Mouse (Mus musculus) monocyte, adult 2 months (primary cell): ENCODE data around the gene Fat3.

Source experiments
- DNase-seq, 2 experiments: peaks; one replicate each; pipeline ENCODE4 v3.0.0; 2022; ENCODE audit warnings: low spot score in 2 of 2, low read depth in 1 of 2

The Fat3 gene

DNA sequence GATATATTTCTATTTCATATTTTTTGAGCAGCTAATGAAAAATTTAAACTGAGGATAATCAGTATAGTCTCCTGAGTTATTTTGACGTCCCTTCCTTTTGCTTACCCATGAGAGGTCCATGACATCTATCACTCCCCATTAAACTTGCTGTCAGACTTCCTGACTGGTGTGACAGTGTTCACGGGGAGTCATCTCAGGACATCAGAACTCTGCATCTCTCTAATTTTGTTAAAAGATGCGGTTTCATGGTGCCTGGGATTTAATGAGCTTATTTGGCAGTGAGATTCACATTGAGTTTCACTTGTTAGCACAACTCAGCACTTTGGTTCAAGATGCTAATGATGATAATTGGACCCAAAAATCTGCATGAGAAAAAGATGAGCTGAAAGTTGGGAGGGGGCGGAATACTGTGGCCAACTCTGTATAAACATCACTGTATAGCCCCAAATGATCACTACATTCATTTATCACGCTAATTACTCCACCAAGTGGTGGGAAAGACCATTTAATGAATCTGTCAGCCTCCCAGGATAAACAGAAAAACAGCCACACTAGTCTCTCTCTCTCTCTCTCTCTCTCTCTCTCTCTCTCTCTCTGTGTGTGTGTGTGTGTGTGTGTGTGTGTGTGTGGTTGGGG is 545.8 kb downstream of the Fat3 start:
- no peak for DNase-seq

DNA sequence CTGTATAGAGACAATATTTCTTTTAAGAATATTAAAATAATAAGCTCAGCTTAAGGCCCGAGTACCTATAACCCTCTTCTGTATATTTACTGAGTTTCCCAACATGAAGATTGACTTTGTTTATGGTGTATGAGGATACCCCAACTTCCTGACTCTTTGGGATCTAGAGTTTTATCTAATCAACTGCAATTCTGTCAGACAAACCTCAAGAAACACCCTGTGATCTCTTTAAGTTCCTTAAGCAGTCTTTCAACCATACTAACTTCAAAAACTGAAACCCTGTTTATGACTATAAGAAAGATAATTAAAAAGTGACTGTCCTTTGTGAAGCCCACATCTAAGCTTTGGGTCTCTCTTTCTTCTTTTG is 546.8 kb downstream of the Fat3 start:
- no peak for DNase-seq

DNA sequence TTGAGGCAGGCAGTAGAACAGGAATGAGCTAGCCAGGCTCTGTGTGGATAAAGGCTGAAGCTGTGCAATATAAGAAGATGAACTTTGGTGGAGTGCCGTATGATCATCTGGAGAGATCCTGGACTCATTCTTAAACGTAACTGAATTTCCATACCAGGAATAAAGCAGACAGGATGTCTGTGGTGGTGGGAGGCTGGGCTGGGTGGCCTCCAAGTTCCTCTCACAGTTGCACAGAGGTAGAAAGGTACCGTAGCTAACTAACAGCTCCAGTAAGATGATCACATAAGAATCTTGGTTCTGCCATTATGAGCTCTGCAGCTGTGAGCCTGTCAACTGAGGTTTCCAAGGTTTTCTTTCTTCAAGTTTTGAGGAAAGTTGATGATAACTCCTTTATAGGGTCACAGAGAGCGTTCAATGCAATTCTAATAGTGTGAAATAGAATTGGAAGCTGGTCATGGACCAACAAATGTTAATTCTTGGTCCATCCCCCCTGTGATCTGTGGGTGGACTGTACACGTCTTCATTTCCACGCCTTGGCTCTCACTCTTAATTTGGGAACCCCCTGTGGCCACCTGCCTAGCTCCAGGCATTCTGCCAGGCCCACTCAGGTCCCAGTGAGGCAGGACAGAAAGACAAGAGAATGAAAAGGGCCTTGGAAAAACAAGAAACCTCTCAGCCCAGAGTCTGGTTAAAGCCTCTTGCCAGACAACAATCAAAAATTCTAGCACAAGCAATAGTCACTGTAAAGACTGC is 547.3 kb downstream of the Fat3 start:
- DNase-seq, result no peak

DNA sequence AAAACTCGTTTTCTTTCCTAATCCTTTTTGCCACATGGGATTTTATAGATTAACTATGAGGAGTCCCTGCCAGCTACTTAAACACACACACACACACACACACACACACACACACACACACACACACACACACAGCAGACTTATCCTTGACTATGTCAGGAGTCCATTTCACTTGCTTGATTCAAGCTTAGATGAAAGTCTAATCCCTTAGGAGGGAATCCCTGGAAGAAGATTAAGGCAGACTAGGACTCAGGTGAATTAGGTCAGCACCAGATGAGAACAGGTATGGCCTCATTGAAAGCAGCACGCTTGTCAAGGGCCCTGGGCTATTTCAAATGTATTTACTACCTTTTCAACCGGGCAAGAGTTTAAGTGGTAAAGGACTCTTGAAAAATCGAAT is 553.0 kb downstream of the Fat3 start:
- no peak for DNase-seq

DNA sequence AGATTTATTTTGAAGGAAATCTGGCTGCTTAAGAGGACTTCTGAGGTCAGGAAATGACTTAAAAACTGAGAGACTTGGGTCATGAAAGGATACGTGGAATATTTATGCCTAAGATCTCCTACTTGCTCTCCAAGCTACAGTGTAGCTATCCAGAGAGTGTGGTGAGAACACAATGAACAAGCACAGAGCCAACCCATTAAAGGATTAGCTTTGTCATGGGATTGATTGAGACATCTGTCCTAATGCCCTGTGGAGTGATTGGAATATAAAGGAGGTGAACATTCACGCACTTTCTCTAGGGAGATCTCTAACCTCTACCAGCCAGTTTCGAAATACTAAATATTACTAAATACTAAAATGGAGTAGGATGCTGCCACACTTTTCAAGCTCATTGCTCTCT is 556.9 kb downstream of the Fat3 start:
- DNase-seq, result no peak

DNA sequence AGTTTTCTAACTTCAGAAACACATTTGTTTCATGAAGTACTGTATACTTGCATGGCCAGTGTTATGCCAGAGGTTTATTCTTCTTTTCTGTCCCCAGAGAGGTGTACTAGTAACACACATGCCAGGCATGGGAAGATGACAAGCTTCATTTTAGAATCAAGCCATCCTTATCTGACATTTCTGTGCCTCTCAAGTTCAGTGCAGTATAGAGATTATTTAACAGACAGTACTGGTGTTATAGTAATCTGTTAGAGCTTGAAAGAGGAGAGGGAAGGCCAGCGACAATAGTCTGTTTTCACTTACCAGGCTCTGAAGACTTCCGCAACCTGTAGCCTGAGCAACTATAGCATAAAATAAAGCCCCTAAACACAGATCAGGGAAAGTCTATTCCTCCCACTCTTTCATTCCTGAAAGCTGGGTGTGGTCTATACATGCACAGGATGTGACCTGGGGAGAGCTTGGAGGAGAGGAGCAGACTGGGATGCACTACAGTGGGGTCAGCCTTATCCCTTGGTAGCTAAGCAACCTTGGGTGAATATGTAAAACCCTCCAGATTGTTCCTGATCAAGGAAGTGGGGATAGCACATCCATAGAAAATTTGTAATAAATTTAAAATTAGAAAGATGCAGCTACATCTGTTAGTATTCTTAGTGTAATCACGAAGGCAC is 557.5 kb downstream of the Fat3 start:
- no peak for DNase-seq

DNA sequence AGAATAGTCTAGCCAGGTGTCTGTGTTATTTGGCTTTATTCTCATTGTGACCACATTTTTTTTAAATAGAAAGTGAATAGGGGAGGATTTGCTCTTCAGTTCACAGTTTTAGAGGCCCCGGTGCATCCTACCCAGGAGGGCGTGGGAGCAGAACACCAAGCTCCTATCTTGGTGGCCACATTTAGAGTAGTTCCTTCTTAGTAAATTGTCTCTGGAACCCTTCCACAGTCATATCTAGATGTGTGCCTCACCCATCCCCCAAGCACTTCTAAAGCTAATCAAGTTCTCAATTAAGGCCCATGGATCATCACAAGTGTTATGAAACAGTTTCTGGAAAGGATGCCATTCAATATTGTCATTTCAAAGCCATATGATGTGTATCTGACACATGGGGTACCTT is 559.3 kb downstream of the Fat3 start:
- DNase-seq, result no peak

DNA sequence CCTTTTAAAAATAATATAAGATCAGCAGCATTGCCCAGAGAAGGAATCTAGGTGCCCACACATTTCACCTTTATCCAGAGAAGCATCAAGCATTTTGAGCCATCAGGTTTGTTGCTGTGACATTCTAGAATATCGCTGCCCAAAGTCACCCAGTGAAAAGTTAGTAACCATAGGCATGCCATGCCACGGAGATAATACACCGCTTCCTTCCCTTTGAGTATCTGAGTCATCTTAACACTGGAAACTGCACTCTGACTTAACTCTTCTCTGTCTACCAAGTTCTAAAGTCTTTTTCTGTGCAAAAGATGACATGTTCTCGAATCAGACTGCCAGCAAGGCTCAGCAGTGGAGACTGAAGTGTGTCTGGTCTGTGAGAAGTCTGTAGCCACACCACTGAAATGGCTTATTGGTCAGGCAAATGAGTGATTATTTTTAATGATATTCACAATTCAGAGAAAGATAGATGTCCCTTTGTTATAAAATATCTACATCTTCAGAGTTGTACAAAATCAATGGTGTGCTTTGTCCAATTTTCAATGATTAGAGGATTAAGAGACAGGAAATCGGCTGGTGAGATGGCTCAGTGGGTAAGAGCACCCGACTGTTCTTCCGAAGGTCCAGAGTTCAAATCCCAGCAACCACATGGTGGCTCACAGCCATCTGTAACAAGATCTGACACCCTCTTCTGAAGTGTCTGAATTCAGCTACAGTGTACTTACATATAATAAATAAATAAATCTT is 560.0 kb downstream of the Fat3 start:
- DNase-seq, result no peak

DNA sequence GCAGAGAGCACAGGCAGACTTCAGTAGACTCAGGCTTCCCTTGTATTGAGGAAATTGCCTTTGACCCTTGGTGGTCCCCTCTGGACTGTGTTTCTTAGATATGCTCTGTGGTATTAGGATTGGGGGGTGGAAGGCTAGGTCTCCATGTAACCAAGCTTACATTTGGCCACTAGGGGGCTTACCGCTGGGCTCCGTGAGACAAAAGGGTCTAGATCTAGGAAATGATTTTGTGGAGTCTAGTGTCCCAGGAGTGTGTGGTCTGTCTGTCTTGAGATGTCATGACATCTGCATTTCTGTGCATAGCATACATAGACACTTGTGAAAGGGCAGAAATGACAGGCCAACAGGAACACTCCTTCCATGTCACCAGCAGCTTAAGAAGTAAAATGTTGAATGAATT is 561.5 kb downstream of the Fat3 start:
- no peak for DNase-seq

DNA sequence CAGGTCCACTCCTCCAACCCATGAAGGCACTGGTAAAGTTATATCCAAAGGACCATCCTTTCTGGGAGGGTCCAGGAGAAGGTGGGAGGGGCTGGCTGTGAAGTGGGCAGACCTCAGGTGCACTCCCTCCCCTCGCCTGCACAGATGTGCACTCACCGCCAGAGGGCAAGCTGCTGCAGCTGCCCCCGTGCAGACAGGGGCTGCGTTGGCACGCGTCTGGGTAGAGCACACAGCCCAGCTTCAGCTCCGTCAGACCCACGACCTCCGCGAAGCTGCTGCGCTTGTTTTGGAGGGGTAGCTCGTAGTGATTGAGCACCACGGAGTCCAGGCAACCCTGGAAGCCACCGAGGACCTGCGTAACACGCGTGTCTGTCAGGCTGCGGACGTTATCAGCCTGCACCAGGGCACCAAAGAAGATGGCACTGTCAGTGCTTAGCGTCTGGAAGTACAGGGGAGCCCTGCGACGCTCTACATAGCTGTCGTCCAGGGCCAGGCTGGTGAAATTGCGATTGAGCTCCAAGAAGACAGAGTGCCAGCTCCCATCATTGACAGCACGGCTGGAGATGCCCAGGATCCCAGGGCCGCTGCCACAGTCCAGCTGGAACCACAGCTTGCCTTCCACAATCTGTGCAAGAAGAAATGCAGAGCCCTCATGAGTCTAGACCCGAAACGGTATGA is 563.1 kb downstream of the Fat3 start:
- DNase-seq, result no peak

DNA sequence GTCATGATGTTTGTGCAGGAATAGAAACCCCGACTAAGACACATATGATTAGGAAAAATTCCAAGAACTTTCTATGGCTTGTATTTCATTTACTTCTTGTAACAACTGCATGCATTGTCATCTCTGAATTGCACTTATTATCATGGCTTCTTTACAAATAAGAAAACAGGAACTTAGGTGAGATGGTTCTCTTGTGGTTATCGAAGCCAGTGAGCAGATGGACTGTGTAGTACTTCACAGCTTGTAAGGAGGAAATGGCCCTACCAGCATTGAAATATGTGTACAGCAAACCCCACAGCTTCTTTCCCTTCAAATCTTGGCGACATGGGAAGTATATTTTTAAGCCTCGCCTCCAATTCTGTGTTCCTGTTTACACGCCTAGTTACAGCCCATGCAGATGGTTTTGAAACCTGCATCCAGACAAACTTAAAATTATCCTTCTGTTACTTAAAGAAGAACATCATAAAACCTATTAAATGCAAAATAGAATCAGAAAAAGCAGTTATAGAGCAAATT is 570.1 kb downstream of the Fat3 start:
- no peak for DNase-seq

DNA sequence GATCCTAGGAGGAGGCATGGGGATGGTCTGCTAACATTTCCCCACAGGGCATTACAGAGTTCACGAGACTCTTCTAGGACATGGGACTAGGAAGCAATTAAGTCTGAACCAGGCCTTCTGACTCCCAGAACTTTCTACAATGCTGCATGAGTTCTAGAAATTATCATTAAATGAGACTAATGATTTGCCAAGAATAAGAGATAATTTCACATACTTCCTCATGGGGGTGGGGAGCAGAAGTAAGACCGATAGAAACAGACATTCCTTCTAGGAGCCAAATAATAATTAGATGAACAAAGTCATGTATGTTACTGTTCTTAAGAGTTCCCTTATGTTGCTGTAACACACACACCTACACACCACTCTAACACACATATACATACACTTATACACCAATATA is 572.8 kb downstream of the Fat3 start:
- DNase-seq, result no peak

DNA sequence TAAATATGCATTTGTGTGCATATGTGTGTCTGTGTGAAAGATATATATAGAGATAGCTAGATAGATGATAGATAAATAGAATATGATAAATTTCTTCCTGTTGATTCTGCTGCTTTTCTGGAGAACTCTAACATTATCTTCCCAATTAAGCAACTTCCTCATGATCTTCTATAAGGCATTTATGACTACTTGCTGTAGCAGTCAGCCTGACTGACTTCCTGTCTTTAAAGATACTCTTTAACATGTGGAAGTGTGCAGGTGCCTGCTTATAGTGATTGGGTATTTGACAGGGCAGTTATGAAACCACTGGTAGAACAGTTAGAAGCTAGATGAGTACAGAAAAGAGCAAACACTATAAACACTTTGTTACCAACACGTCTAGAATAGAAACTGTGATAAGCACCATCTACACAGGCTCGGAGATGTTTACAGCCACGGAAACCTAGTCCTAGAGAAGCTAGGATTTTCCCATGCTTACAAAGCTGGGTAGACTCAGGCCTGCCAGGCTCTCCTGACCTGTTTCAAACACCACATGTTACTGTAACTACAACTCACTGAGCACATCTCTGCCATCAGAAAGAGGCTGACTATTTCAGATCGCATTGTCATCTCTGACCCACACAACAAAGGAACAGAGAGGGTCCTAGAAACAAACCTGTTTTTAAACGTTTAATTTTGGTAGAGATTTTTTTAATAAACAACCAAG is 573.6 kb downstream of the Fat3 start:
- no peak for DNase-seq

DNA sequence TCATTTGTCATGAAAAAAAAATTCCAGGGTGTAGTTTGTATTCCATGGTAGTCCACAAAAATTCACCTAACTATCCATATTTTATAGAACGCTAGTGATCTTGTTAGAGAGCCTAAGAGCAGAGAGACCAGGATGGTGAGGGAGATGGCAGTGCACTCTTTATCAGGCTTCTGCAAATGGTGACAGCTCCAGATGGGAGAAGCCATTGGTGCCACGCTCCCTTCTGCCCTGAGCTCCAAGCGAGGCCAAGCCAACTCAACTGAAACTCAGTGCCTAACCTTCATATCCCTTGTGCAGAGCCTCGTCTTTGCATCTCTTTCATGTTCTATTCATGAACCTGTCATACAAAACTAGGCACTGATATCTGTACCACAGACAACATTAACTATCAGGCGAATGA is 575.8 kb downstream of the Fat3 start:
- no peak for DNase-seq

DNA sequence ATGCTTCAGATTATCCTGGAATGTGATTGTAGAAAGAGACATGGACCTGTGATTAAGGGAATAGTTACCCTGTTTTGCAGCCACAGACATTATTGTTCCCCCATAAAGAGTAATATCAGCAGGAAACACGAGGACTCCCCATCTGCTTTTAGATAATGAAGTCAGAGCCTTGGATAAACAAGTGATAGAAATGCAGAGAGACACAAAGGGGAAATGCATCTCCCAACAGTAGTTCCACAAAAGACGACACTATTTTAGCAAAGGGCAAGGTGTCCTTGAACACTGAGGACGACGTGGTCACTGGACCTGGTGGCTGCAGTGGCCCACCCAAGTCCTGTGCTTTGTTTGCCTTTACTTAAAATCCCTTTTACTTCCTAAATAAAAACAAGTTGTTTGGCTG is 580.8 kb downstream of the Fat3 start:
- DNase-seq, result no peak

DNA sequence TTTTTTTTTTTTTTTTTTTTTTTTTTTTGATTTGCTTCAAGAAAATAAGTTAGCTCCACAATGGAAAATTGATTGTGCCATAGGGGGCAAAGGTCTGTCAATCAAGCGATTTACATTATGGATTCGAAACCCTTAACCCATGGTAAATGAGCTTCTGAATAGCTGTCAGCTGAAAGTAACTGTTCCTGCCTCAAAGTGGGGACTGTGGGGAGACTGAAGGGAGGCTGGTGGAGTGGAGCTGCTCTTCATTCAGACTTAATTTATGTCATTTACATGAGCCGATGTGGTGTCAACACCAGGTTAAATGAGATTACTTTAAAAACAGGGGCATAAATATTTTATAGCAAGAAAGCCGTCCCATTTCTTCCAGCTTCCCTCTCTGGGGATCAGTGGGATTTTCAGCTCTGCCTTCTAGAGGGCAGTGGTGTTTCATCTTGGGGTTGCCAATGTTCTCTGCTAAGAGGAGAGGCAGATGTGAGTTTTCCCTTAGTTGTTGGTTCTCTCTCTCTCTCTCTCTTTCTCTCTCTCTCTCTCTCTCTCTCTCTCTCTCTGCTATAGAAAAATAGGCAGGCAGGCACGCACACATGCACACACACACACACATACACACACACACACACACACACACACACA is 581.6 kb downstream of the Fat3 start:
- DNase-seq, result no peak

DNA sequence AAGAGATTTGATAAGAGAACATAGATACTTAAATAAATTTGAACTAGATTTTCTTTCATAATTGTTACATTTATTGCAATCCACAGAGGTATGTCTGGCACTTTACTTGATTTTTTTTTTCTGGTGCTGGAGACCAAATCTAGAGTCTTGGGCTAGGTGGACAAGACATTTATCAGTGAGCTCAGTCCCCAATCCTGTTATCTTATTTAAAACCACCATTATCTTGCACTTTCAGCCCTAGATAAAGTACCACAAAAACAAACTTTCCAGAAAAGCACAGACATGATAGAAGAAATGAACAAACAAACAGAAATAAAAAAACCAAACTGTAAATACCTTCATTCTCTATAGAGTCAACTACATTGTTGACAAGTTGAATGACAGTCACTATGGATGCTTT is 584.5 kb downstream of the Fat3 start:
- DNase-seq, result no peak

DNA sequence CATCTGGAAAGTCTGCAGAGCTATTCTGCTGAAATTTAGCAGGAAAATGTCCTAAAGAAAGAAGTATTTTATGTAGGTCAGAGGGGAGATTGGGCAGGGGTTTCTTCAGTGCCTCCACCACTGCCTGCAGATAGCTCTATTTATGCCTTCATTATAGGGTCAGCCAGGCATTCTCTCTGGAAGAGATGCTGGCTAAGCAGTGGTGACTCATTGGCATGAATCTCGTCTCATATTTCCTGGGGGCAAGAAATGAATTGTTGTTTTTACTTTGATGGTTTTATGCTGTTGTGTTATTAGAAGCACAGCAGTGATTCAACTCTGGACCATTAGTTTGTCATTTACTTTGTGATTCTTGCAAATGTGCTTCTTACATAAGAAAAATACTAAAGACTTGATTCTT is 588.4 kb downstream of the Fat3 start:
- DNase-seq, result no peak

DNA sequence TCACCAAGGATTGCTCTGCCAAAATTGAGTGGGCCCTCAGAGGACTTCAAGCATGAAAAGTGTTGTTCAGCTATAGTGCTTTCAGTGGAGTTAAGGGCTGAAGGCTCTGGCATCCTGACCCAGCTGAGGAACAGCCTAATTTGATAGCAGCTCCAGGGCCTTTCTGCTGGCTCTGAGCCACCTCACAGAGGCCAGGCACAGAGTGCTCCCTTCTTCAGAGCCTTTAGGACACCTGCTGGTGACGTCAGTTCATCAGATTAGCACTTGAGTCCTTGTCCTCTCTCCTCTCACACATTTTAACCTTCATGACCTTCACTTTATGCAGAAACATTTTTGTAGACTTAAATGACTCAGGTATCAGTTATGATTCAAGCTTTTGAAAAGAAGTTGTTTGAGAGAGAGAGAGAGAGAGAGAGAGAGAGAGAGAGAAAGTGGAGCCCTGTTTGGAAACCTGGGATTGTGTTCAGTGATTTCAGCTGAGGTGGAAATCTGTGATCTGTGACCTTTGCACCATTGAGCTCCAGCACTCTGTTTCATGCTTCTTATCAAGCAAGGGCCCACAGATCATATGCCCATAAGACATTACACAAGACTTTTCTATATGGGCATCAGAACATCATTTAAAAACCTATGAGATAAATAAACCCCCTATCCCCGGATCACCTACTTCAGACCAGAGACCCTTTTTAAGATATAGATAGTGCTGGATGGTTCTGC is 591.5 kb downstream of the Fat3 start:
- no peak for DNase-seq
